Mouse (Mus musculus): ENCODE measurements around the gene Tesmin. TPM values are rescaled to one million over a fixed set of nuclear protein-coding genes. Genes with fewer than 3 reads are reported as not detected.

Tesmin gene
- total and polyA plus RNA-seq, 3 experiments = 0.08 to 0.19 (median 0.17) TPM

DNA sequence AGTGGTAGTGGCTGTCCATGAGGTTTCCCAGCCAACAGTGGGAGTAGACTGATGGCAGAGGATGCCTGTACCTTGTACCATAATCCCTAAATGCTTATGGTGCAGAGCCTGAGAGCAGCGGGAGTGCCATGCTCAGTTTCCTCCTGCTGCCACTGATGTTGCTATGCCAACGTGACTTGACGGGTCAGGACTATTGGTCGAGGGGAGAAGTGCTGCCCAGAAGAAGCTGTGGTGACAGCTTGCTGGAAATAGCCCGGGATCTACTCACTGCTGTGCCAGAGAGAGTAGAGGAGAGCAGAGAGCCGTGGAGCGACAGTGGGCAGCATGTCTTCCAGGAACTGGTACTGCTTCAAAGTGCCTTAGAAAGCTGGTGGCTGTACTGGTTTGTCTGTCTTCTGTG lies 13.3 kb downstream of the Tesmin start:
- H3K79me2 ChIP-seq (replicated peaks; ENCODE audit: control insufficient read depth, extremely low read depth, insufficient read depth, poor library complexity, severe bottlenecking) = no peaks in the 10 kb centered on the region
- peaks cover 3% of the 10 kb centered on the region in 2 experiments; a peak in 1 of 4 replicates for H3K4me1 ChIP-seq (ENCODE audit: control insufficient read depth in 1 of 2, insufficient read depth in 2 of 2)
- no peak overlapping the region for H3K4me3 ChIP-seq (replicated peaks in 1 of 3; ENCODE audit: low read depth in 2 of 3, low read length in 2 of 3, poor library complexity in 1 of 3)
- in situ Hi-C loops (cut with MboI; ENCODE audit: low pct_ligation_motif_present, low pct_unique_long_range_greater_than_20kb, low sequenced_read_pairs) = no loop called here
- no peak overlapping the region for H3K4me2 ChIP-seq (ENCODE audit: insufficient read depth, low read depth, poor library complexity, severe bottlenecking)
- H3K36me3 ChIP-seq (replicated peaks in 1 of 2; ENCODE audit: control insufficient read depth in 1 of 2, insufficient read depth in 1 of 2, low read length in 1 of 2) = no peaks in the 10 kb centered on the region
- dilution Hi-C loops (cut with MboI; ENCODE audit: extremely low pct_ligation_motif_present, extremely low pct_unique_long_range_greater_than_20kb, low sequenced_read_pairs) = no loop called here
- H3K9ac ChIP-seq (ENCODE audit: insufficient read depth, low read depth) = no peak overlapping the region
- H3K27me3 ChIP-seq (replicated peaks) = no peaks in the 10 kb centered on the region
- no peak for DNase-seq (ENCODE audit: extremely low read depth)
- H3K27ac ChIP-seq (ENCODE audit: insufficient read depth, low read depth) = no peak overlapping the region
- no peak for TF ChIP-seq ZNF384 (IDR thresholded peaks at IDR 0.05; ENCODE audit: low read depth, low read length)
- TF ChIP-seq MYC (IDR thresholded peaks at IDR 0.05; ENCODE audit: low read depth, low read length) = no peak
- no peak for TF ChIP-seq ZMIZ1 (IDR thresholded peaks at IDR 0.05; ENCODE audit: low read depth, low read length)
- no peak for TF ChIP-seq UBTF (IDR thresholded peaks at IDR 0.05; ENCODE audit: low read depth, low read length)
- TF ChIP-seq CHD1 (IDR thresholded peaks at IDR 0.05; ENCODE audit: low read depth, low read length) = no peak
- no peak for TF ChIP-seq MXI1 (IDR thresholded peaks at IDR 0.05; ENCODE audit: low read depth, low read length)
- no peak for TF ChIP-seq ZKSCAN1 (IDR thresholded peaks at IDR 0.05; ENCODE audit: borderline replicate concordance, low read depth, low read length)
- TF ChIP-seq BHLHE40 (IDR thresholded peaks at IDR 0.05; ENCODE audit: low read depth, low read length) = no peak
- no peak for TF ChIP-seq JUN (IDR thresholded peaks at IDR 0.05; ENCODE audit: insufficient read depth, low read depth, low read length)
- no peak for TF ChIP-seq E2F4 (IDR thresholded peaks at IDR 0.05; ENCODE audit: insufficient replicate concordance, low read depth, low read length)
- TF ChIP-seq NELFE (IDR thresholded peaks at IDR 0.05; ENCODE audit: low read depth, low read length) = no peak
- TF ChIP-seq PAX5 (IDR thresholded peaks at IDR 0.05; ENCODE audit: low read length) = no peak
- no peak for TF ChIP-seq RAD21 (IDR thresholded peaks at IDR 0.05; ENCODE audit: low read depth, low read length)
- no peak for TF ChIP-seq USF1 (IDR thresholded peaks at IDR 0.05; ENCODE audit: low read depth, low read length)
- TF ChIP-seq HCFC1 (IDR thresholded peaks at IDR 0.05; ENCODE audit: low read depth, low read length) = no peak
- no peak for TF ChIP-seq CHD2 (IDR thresholded peaks at IDR 0.05; ENCODE audit: low read length)
- no peak for TF ChIP-seq NRF1 (IDR thresholded peaks at IDR 0.05; ENCODE audit: low read depth, low read length)
- TF ChIP-seq TBP (conservative IDR thresholded peaks at IDR 0.05; ENCODE audit: low read depth, low read length) = no peak
- H3K9me3 ChIP-seq (replicated peaks; ENCODE audit: low read length) = peaks cover 2% of the 10 kb centered on the region

DNA sequence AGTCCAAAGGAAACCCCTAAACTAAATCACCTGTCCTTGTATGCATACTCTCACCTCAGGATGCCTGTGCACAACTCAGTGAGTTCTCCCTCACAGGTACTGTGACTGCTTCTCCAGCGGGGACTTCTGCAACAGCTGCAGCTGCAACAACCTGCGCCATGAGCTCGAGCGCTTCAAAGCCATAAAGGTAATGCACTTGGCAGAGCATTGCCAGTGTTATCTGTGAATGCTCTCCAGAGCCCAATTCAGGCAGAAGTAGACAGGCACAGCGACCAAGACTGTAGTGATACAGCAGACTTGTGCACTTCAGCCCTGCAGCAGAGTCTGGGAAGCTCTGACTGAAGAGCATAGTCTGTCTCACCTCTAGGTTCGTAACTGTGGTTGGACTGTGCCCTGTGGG lies 13.7 kb downstream of the Tesmin start:
- no peaks in the 10 kb centered on the region for H3K27me3 ChIP-seq (replicated peaks)
- H3K9ac ChIP-seq (ENCODE audit: insufficient read depth, low read depth) = no peak overlapping the region
- H3K9me3 ChIP-seq (replicated peaks; ENCODE audit: low read length) = peaks cover 2% of the 10 kb centered on the region
- TF ChIP-seq ZMIZ1 (IDR thresholded peaks at IDR 0.05; ENCODE audit: low read depth, low read length) (no peak), CHD2 (IDR thresholded peaks at IDR 0.05; ENCODE audit: low read length) (no peak), CHD1 (IDR thresholded peaks at IDR 0.05; ENCODE audit: low read depth, low read length) (no peak), GABPA (IDR thresholded peaks at IDR 0.05; ENCODE audit: insufficient replicate concordance, low read depth, low read length) (no peak), EP300 (IDR thresholded peaks at IDR 0.05; ENCODE audit: low read length) (no peak), ELF1 (IDR thresholded peaks at IDR 0.05; ENCODE audit: low read depth, low read length) (no peak), ZKSCAN1 (IDR thresholded peaks at IDR 0.05; ENCODE audit: borderline replicate concordance, low read depth, low read length) (no peak), POLR2A (IDR thresholded peaks at IDR 0.05; ENCODE audit: low read depth, low read length) (no peak), E2F4 (IDR thresholded peaks at IDR 0.05; ENCODE audit: insufficient replicate concordance, low read depth, low read length) (no peak), ETS1 (conservative IDR thresholded peaks at IDR 0.05; ENCODE audit: low read depth, low read length) (no peak), MAX (IDR thresholded peaks at IDR 0.05; ENCODE audit: low read length) (no peak), SIN3A (IDR thresholded peaks at IDR 0.05; ENCODE audit: low read length) (no peak), ZC3H11A (IDR thresholded peaks at IDR 0.05; ENCODE audit: low read depth, low read length) (no peak), PAX5 (IDR thresholded peaks at IDR 0.05; ENCODE audit: low read length) (no peak), CTCF (conservative IDR thresholded peaks at IDR 0.05 in 1 of 2, IDR thresholded peaks at IDR 0.05 in 1 of 2; ENCODE audit: low read depth in 2 of 2, low read length in 2 of 2) (no peak), KAT2A (IDR thresholded peaks at IDR 0.05; ENCODE audit: insufficient replicate concordance, low read length) (no peak), HCFC1 (IDR thresholded peaks at IDR 0.05; ENCODE audit: low read depth, low read length) (no peak)
- no peaks in the 10 kb centered on the region for H3K36me3 ChIP-seq (replicated peaks in 1 of 2; ENCODE audit: control insufficient read depth in 1 of 2, insufficient read depth in 1 of 2, low read length in 1 of 2)
- H3K4me2 ChIP-seq (ENCODE audit: insufficient read depth, low read depth, poor library complexity, severe bottlenecking) = no peak overlapping the region
- in situ Hi-C loops (cut with MboI; ENCODE audit: low pct_ligation_motif_present, low pct_unique_long_range_greater_than_20kb, low sequenced_read_pairs) = no loop called here
- no peak overlapping the region for H3K4me3 ChIP-seq (replicated peaks in 1 of 3; ENCODE audit: low read depth in 2 of 3, low read length in 2 of 3, poor library complexity in 1 of 3)
- no peak overlapping the region for H3K27ac ChIP-seq (ENCODE audit: insufficient read depth, low read depth)
- peaks cover 5% of the 10 kb centered on the region in 2 experiments; a peak in 1 of 4 replicates for H3K4me1 ChIP-seq (ENCODE audit: control insufficient read depth in 1 of 2, insufficient read depth in 2 of 2)
- no peaks in the 10 kb centered on the region for H3K79me2 ChIP-seq (replicated peaks; ENCODE audit: control insufficient read depth, extremely low read depth, insufficient read depth, poor library complexity, severe bottlenecking)
- dilution Hi-C loops (cut with MboI; ENCODE audit: extremely low pct_ligation_motif_present, extremely low pct_unique_long_range_greater_than_20kb, low sequenced_read_pairs) = no loop called here
- no peak for DNase-seq (ENCODE audit: extremely low read depth)
